Comparison of ENCODE assay signal across 11 mouse cellular contexts in the genomic region with DNA sequence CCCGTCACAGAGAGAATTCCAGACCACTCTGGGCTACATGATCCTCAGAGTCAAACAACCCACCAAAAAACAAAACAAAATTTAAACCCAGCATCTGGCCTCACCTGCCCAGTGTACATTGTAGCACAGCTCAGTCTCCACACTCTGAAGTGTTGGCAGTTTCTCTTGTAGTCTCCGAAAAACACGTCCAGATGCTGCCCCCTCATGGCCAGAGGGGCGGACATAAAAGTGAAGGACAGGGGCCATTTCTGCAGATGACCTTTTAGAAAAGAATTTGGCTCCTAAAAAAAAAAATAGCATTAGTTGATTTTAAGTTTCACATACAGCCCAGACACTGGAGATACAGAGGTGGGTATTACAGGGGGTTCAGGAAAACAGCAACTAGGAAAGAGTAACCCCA. TPM values are rescaled to one million over a fixed set of nuclear protein-coding genes. Genes with fewer than 3 reads are reported as not detected.
A peak's percentile ranks its signal among the peaks of the same experiment; 100 is the strongest.
DNase-seq lines count a peak whose midpoint lies in the region; ATAC-seq and TF ChIP-seq lines count a peak whose summit lies in the region.
"Had no signal": no experiment of that assay in that cellular context is flagged by ENCODE, and none has a peak within 500 bp of the region (broad histone marks: within the 10 kb centered on the region; RNA-seq: fewer than 3 reads in every experiment).

No protein-coding gene starts in this region.

- peaks cover 13% of the 10 kb centered on the region for H3K4me1 ChIP-seq in forebrain, embryonic 15.5 days

- intact Hi-C loops in gastrocnemius, adult 2 months (cut with DNase I), result no loop called here
- intact Hi-C loops in left cerebral cortex, adult 2 months (cut with DNase I), result no loop called here
- intact Hi-C loops in left cerebral cortex, postnatal 4 days (cut with DNase I), result no loop called here
- intact Hi-C loops in gastrocnemius, postnatal 14 days (cut with DNase I; ENCODE audit: low total_unique reads), result no loop called here

- H3K36me3 ChIP-seq in forebrain, embryonic 15.5 days, result peaks cover 38% of the 10 kb centered on the region

- H3K9me3 ChIP-seq in forebrain, embryonic 15.5 days, result no peaks in the 10 kb centered on the region
- H3K9me3 ChIP-seq: embryonic facial prominence, embryonic 12.5 days; heart, embryonic 15.5 days had no signal

- no peak overlapping the region for H3K9ac ChIP-seq in forebrain, embryonic 15.5 days (replicated peaks)
- H3K9ac ChIP-seq: embryonic facial prominence, embryonic 12.5 days; heart, embryonic 15.5 days had no signal

- no peak overlapping the region for H3K4me3 ChIP-seq in gastrocnemius, adult 2 months
- no peak overlapping the region for H3K4me3 ChIP-seq in left cerebral cortex, adult 2 months
- H3K4me3 ChIP-seq in forebrain, embryonic 15.5 days, result no peak overlapping the region
- H3K4me3 ChIP-seq: embryonic facial prominence, embryonic 12.5 days; heart, embryonic 15.5 days had no signal

- DNase-seq in gastrocnemius, adult 2 months, result peak; percentile 48
- DNase-seq in gastrocnemius, postnatal 25 days, result no peak
- no peak for DNase-seq in left cerebral cortex, adult 2 months (ENCODE audit: extremely low spot score in 1 of 2, low spot score in 2 of 2)
- DNase-seq in left cerebral cortex, postnatal 4 days, result no peak
- peak; percentile 67 to 86 for DNase-seq in adrenal gland, adult (ENCODE audit: inconsistent age in 2 of 2, low spot score in 1 of 2)
- DNase-seq in kidney, postnatal 4 days, result peak; percentile 52 to 59
- no peak for DNase-seq in gastrocnemius, postnatal 14 days

- no peak overlapping the region for H3K4me2 ChIP-seq in forebrain, embryonic 15.5 days (replicated peaks)
- H3K4me2 ChIP-seq: embryonic facial prominence, embryonic 12.5 days; heart, embryonic 15.5 days had no signal

- TF ChIP-seq CTCF in gastrocnemius, adult 2 months (IDR thresholded peaks at IDR 0.05), result peak; percentile 50
- peak; percentile 23 for TF ChIP-seq CTCF in left cerebral cortex, adult 2 months (IDR thresholded peaks at IDR 0.05)

- no peak for ATAC-seq in forebrain, embryonic 15.5 days (replicated peaks)
- ATAC-seq: forebrain, embryonic 14.5 days had no signal

- WGBS in forebrain, embryonic 15.5 days, result 70% methylated on average over 4 of the region's 4 CpGs

- no peaks in the 10 kb centered on the region for H3K27me3 ChIP-seq in forebrain, embryonic 15.5 days
- H3K27me3 ChIP-seq: embryonic facial prominence, embryonic 12.5 days; heart, embryonic 15.5 days had no signal

- H3K27ac ChIP-seq in gastrocnemius, adult 2 months, result no peak overlapping the region
- H3K27ac ChIP-seq in left cerebral cortex, adult 2 months, result no peak overlapping the region
- H3K27ac ChIP-seq in forebrain, embryonic 15.5 days (replicated peaks), result no peak overlapping the region
- H3K27ac ChIP-seq: embryonic facial prominence, embryonic 12.5 days; heart, embryonic 15.5 days had no signal

RNA-seq across cellular contexts. Expression of gene Pfas, which starts 4.7 kb away (rescaled TPM):
- total RNA-seq in gastrocnemius, adult 2 months (2021), result 10 to 100 TPM in 1 of 2 experiments, 1 to 10 TPM in 1; 7.8 to 14.8 TPM
- 1 to 10 TPM; 6.7 to 7.0 TPM for total RNA-seq in gastrocnemius, postnatal 25 days (2021)
- total RNA-seq in left cerebral cortex, adult 2 months (2021), result 10 to 100 TPM; 20.1 to 24.7 TPM
- total RNA-seq in left cerebral cortex, postnatal 4 days (2021), result 10 to 100 TPM; 35.3 to 36.6 TPM
- 22.5 and 26.3 TPM in 2 replicates for polyA plus RNA-seq in forebrain, embryonic 15.5 days (2015; fragmentation: Nextera tagmentation; extraction: Ambion mirVana)
- total RNA-seq in gastrocnemius, postnatal 14 days (2021), result 1 to 10 TPM; 5.6 to 7.3 TPM

RNA-seq across cellular contexts. Expression of gene Ctc1, which starts 12.1 kb away (rescaled TPM):
- 10 to 100 TPM in 1 of 2 experiments, 1 to 10 TPM in 1; 9.9 to 11.0 TPM for total RNA-seq in gastrocnemius, adult 2 months (2021)
- 10 to 100 TPM in 1 of 2 experiments, 1 to 10 TPM in 1; 8.9 to 10.9 TPM for total RNA-seq in gastrocnemius, postnatal 25 days (2021)
- total RNA-seq in left cerebral cortex, adult 2 months (2021), result 10 to 100 TPM; 38.7 to 39.8 TPM
- total RNA-seq in left cerebral cortex, postnatal 4 days (2021), result 10 to 100 TPM; 60.8 to 64.7 TPM
- 65.9 and 67.8 TPM in 2 replicates for polyA plus RNA-seq in forebrain, embryonic 15.5 days (2015; fragmentation: Nextera tagmentation; extraction: Ambion mirVana)
- 1 to 10 TPM; 7.5 to 8.1 TPM for total RNA-seq in gastrocnemius, postnatal 14 days (2021)

RNA-seq across cellular contexts. Expression of gene Rangrf, which starts 28.6 kb away (rescaled TPM):
- 10 to 100 TPM; 55.4 to 71.1 TPM for total RNA-seq in gastrocnemius, adult 2 months (2021)
- total RNA-seq in gastrocnemius, postnatal 25 days (2021), result 10 to 100 TPM; 59.6 to 60.4 TPM
- total RNA-seq in left cerebral cortex, adult 2 months (2021), result 10 to 100 TPM; 15.7 to 17.0 TPM
- 10 to 100 TPM; 16.4 to 23.8 TPM for total RNA-seq in left cerebral cortex, postnatal 4 days (2021)
- polyA plus RNA-seq in forebrain, embryonic 15.5 days (2015; fragmentation: Nextera tagmentation; extraction: Ambion mirVana), result 37.0 and 39.3 TPM in 2 replicates
- total RNA-seq in gastrocnemius, postnatal 14 days (2021), result 10 to 100 TPM; 54.2 to 57.7 TPM

RNA-seq across cellular contexts. Expression of gene Slc25a35, which starts 35.7 kb away (rescaled TPM):
- total RNA-seq in gastrocnemius, adult 2 months (2021), result 1 to 10 TPM; 2.9 to 5.0 TPM
- total RNA-seq in gastrocnemius, postnatal 25 days (2021), result 1 to 10 TPM; 3.8 to 4.6 TPM
- total RNA-seq in left cerebral cortex, adult 2 months (2021), result 1 to 10 TPM; 5.0 to 5.2 TPM
- 1 to 10 TPM; 1.1 to 2.0 TPM for total RNA-seq in left cerebral cortex, postnatal 4 days (2021)
- 1.5 and 1.7 TPM in 2 replicates for polyA plus RNA-seq in forebrain, embryonic 15.5 days (2015; fragmentation: Nextera tagmentation; extraction: Ambion mirVana)
- total RNA-seq in gastrocnemius, postnatal 14 days (2021), result 1 to 10 TPM; 4.3 to 5.7 TPM

RNA-seq across cellular contexts. Expression of gene Aurkb, which starts 41.9 kb away (rescaled TPM):
- total RNA-seq in gastrocnemius, adult 2 months (2021), result not detected
- total RNA-seq in gastrocnemius, postnatal 25 days (2021), result under 1 TPM; 0.54 to 0.88 TPM
- under 1 TPM; 0.25 to 0.30 TPM for total RNA-seq in left cerebral cortex, adult 2 months (2021)
- total RNA-seq in left cerebral cortex, postnatal 4 days (2021), result 1 to 10 TPM; 8.2 to 10.0 TPM
- 68.3 and 81.8 TPM in 2 replicates for polyA plus RNA-seq in forebrain, embryonic 15.5 days (2015; fragmentation: Nextera tagmentation; extraction: Ambion mirVana)
- 1 to 10 TPM; 4.2 to 4.4 TPM for total RNA-seq in gastrocnemius, postnatal 14 days (2021)

Comparison
In these comparisons a context has a peak if more than half of its experiments do, and no peak if none do; other contexts are left out.
1. DNase-seq: peak in gastrocnemius, adult 2 months (single experiment), adrenal gland, adult (2 of 2) and kidney, postnatal 4 days (2 of 2); none in gastrocnemius, postnatal 25 days (single experiment), left cerebral cortex, adult 2 months (0 of 2), left cerebral cortex, postnatal 4 days (single experiment) and gastrocnemius, postnatal 14 days (single experiment).